Mouse (Mus musculus) layer of hippocampus, postnatal 10 days (tissue): ENCODE data around the gene Coro1a. TPM values are rescaled to one million over a fixed set of nuclear protein-coding genes. Genes with fewer than 3 reads are reported as not detected.
"Not testable (repeated sequence)": the region's sequence is repeated elsewhere in the genome, so short reads cannot be mapped to it uniquely, and the experiment has no call there.

Experiments
- DNase-seq, 2 experiments: peaks; one replicate each; pipeline ENCODE4 v3.0.0; 2021; ENCODE audit warnings: low spot score in 2 of 2
- total RNA-seq, 2 experiments: library from RNA; stranded (reverse); gene quantifications; 2 replicates each; pipeline ENCODE4 v1.2.3; 2021

Coro1a gene
- total RNA-seq, 2 experiments from 2014 or later = 145 to 151 TPM

DNA sequence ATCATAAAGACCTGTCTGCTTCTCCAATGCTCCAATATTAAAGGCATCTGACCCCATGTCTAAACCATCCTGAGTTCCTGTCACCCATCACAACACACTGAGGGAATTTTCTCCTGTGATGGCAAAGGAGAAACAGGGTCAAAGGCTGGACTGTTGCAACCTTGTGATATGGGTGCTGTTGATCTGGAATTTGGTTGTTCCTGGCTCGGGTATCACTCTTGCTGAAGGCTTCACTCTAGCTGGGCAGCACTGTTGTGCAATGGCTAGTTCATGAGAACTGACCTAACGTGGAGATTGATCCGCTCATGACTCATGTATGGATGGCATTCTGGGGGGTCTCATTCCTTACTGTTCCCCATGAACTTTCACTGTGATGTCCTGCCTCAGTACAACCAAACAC lies 18.6 kb downstream of the Coro1a start:
- DNase-seq = no peak

GRCm38 (mm10) chr7:126688156-126688555 lies 19.4 kb downstream of the Coro1a start:
- DNase-seq = not testable (repeated sequence)

DNA sequence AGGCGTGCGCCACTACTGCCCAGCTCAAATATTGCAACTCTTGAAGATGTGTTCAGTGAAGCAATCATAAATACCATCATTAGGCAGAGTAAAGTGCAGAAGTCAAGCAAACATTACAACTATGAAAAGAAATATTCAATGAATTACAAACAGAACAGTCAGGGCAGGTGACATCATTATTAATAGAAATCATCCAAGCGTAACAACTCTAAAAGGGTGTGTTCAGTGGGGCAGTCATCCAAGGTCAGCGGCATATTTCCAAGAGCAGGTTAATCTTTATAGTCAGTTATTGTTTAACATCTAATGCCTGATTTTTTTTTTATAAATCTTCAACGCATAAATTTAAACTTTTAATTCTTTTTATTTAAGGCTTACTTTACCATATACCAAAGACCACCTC lies 26.4 kb downstream of the Coro1a start:
- DNase-seq = no peak

DNA sequence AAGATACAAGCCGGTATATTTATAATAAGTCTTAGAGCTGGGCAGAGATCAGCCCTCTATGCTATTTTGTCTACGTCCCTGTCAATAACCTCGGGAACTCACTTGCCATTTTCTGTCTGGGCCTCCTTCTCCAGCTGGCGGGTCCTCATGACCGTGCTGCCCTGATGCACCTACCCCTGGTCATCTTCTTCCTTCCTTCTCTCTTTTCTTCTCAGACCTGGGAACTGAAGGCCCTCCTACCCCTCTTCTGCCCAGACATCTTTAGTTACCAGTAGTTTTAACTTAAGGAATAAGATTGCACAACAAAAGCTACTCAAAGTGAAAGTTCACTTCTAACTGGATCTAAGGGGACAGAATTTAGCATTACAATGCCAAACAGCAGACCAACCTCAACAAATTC lies 27.9 kb downstream of the Coro1a start:
- DNase-seq = no peak

DNA sequence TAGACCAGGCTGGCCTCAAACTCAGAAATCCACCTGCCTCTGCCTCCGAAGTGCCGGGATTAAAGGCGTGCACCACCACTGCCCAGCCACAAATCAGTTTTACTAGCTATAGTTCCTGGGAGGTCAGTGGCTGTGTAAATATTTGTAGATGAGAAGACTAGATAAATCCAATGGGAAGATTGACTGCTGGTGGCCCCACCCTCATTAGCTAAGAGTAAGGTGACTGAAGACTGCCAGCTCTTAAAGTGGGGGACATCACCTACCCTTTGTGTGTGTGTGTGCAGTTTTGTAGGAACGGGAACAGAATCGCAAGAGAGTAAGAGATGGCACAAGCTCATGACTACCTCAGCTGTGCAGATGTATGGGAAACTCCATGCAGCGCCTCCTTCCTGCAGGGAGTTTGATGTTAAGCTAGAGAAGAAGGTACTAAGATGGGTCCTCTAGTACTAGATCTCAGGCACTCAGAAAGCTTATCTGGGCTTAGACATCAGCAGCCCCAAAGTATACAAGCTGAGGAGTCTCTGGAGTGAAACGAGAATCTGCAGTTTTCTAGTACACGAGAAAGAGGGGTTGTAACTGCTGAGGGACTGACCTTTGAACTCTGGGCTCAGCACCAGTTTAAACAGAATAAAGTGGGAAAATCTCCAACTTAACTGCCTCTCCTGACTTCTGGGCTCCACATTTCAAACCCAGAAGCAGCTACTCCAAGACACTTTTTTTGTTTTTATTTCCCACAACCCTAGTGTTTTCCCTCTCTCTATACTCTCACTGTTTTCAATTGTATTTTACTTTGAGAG lies 28.8 kb downstream of the Coro1a start:
- no peak for DNase-seq

DNA sequence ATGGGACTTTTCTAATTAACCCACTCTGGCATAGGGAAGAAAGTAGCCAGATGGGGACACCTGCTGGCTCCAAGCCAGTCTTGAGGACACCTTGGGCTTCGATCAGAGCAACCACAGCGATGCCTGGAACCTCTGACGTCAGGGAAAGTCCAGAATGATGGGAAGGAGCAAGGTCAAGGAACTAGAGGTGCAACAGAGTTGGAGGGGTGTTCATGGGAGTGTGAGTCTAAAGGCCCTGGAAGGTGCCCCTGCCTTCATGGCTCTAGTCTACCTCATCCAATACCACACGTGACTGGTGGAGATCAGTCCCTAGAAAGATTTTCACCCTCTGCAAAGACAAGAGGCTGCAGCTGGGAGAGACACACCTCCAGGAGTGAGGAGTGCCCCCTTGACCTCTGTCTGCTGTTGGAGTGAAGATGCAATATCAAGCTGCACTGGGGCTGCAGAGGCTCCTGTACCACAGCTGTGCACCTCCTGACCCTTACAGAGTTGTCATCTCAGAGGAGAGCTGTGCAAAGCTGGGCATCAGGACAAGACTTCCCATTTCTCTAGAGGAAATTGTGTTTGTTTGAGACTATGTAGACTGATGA lies 30.9 kb downstream of the Coro1a start:
- no peak for DNase-seq

- DNase-seq = no peak
Measured at GRCm38 (mm10) chr7:126676207-126676606, 31.4 kb downstream of the Coro1a start, which contains the start of gene Sult1a1. Sult1a1 (minus strand) TSS chr7:126676432.

DNA sequence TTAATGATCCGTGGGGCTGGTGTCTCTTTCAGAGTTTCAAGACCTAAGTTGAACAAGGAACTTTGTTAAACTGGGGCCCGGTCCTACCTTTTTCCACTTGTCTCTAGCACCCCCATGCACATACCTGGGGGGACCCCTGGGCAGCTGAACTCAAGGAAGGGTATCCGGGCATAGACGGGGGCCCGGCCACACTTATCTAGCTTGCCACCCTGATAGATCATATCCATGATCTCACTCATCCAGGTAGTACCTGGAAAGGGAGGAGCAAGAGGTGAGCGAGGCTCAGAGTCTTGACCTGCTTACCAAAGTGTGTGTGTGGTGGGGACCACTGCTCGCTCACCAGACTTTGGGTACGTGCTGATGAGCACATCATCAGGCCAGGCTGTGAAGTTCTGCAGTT lies 32.5 kb downstream of the Coro1a start:
- no peak for DNase-seq

DNA sequence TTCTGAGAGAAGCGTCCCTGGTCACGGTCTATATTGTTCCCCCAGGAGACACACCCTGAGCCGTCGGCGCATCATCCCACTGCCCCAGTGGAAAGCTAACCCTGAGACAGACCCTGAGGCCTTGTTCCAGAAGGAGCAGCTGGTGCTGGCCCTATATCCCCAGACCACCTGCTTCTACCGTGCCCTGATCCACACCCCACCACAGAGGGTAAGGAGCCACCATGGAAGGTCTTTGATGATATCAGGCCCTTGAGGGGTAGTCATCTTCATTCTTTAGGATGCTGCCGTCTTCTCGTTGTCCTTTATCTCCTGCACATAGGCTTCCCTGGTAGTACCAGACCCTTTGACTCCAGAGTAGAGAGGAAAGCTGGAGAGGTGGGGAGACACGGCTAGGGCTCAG lies 35.5 kb downstream of the Coro1a start:
- no peak for DNase-seq

- no peak for DNase-seq
Measured at GRCm38 (mm10) chr7:126670152-126670551, 37.4 kb downstream of the Coro1a start.

DNA sequence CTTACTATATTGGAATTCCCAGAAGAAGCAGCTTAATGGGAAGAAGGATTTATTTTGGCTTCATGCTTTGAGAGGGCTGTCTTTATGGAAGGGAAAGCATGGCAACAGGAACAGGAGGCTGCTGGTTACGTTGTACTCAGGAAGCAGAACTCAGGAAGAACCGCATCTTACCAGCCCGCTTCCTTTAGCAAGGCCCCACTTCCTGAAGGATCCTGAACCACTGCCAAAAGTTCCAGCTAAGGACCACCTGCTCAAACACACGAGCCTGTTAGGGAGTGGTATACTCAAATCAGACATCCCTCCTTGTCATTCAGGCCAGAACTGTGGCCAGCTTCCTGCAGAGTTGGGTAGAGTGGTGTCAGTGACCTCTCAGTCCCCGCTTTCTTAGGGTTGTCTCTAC lies 39.1 kb downstream of the Coro1a start:
- no peak for DNase-seq

GRCm38 (mm10) chr7:126667495-126668090 lies 40.0 kb downstream of the Coro1a start:
- DNase-seq = no peak

DNA sequence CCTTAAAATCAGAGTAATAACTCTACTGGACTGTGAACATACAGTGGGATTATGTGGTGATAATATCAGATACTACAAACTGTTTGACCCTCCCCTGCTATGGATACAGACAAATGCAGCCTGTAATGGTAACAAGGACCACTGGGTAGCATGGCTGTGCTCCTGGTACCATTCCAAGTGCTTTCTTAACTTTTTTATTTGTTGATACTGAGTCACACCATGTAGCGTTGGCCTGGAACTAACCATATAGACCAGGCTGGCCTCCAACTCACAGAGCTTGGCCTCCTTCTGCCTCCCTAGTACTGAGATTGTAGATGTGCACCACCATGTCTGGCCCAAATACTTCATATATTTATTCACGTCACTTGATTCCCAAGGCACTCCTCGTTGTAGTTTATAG lies 42.3 kb downstream of the Coro1a start:
- no peak for DNase-seq

DNA sequence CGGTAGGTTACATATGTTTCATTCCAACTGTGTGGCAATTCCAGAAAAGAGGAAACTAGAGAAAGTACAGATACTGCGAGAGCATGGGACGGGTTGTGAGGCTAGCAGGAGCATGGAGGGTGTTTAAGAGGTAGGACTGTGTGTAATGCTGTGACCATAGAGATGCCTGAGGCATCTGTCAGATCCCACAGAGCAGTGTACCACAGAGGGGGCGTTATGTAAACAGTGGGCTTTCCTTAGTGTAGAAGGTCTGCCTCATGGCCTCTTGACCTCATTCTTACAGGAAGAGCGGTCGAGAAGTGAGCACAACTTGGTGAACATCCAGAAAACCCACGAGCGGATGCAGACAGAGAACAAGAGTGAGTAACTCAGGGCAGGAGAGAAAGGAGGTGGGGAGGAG lies 43.9 kb downstream of the Coro1a start:
- no peak for DNase-seq

DNA sequence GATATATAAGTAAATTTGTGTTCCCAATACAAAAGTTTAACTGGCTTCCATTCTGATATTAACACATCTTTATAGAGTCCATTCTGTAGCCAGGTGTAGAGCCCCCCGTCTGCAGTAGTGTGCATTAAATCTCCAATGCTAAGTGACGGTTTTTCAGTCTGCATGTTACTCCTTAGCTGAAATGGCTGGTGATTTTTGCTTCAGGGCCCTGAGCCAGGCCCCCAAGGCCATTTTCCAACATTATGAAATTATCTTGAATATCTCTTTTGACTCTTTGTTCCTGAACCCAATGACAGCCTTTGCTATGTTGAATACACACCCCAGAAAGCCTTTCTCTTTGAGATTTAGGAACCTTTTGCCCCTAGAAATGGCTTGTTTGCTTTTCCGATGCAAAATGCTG lies 47.8 kb downstream of the Coro1a start:
- DNase-seq = no peak

- DNase-seq = no peak
Measured at GRCm38 (mm10) chr7:126657522-126657921, 50.1 kb downstream of the Coro1a start.

DNA sequence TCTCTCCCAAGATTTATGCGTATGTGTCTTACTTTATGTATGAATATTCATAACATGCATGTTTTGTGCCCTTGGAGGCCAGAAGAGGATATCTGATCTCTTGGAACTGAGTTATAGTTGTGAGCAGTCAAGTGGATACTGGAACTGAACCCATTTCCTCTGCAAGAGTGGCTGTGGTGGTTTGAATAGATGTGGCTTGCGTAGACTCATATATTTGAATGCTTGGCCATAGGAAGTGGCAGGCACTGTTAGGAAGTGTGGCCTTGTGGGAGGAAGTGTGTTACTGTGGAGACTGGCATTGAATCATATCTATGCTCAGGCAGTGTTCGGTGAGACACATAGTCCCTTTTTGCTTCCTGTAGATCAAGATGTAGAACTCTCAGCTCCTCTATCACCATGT lies 51.9 kb downstream of the Coro1a start:
- no peak for DNase-seq

DNA sequence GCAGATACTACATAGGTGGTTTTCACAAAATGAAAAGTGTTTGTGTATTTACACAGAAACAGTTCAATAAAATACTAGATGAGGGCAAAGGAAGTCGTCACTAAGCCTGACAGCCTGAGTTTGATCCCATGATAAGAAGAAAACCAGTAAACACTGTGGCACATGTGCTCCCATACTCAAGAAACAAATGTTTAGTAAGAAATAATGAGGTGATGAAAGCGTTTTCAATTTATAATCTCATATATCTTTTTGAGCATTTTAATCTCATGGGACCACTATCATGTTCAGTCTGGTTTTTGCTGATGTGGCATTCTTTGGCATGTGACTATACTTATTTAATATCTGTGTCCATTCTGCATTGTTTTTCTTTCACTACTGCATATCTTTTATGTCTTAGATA lies 53.6 kb downstream of the Coro1a start:
- no peak for DNase-seq

DNA sequence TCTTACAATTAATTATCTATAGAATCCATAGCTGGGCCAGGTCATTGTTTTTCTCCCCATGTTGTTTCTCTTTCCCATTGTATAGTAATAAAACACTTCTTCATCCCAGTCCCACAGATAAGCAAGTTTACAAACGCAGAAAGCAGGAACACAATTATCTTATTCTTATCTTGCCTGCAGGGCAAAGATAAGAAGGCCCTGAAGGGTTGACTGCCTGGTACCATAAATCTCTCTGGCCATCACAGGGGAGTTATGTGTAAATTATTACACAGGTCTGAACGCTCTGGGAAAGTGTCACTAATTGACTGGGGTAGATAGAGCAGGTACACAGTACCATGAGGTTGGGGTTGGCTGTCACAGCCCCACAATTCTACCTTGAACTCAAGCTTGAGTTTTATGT lies 56.7 kb downstream of the Coro1a start:
- no peak for DNase-seq
